Mouse (Mus musculus) liver, adult 2 months (tissue): ENCODE data around the gene Zscan18. TPM values are rescaled to one million over a fixed set of nuclear protein-coding genes. Genes with fewer than 3 reads are reported as not detected.

ENCODE experiments used
- DNase-seq: peaks from one replicate; pipeline ENCODE4 v3.0.0-alpha.2; 2011; ENCODE audit warnings: low read depth, low spot score; ENCODE audit errors: extremely low read depth
- H3K27ac ChIP-seq: fragments of 200-500 bp; replicated peaks from 2 replicates; pipeline ENCODE4 v1.5.1; 2012; ENCODE audit warnings: low read depth, mild to moderate bottlenecking, control low read depth, inconsistent platforms, low read length; ENCODE audit not compliant: insufficient read depth
- H3K27me3 ChIP-seq: fragments of 200-500 bp; 2 replicates; pipeline ENCODE4 v1.6.1; 2012; ENCODE audit warnings: mild to moderate bottlenecking, moderate library complexity, low read length, inconsistent platforms; ENCODE audit not compliant: control insufficient read depth, insufficient read depth
- H3K36me3 ChIP-seq: fragments of 200-500 bp; 2 replicates; pipeline ENCODE4 v1.6.1; 2012; ENCODE audit warnings: low read length, inconsistent platforms; ENCODE audit not compliant: control insufficient read depth, insufficient read depth
- H3K4me1 ChIP-seq: fragments of 200-500 bp; 2 replicates; pipeline ENCODE4 v1.6.1; 2011; ENCODE audit warnings: low read length; ENCODE audit not compliant: control insufficient read depth, insufficient read depth
- H3K4me3 ChIP-seq: fragments of 200-500 bp; 2 replicates; pipeline ENCODE4 v1.5.1; 2011; ENCODE audit warnings: low read depth, mild to moderate bottlenecking, control low read depth, low read length, moderate library complexity; ENCODE audit not compliant: insufficient read depth
- H3K79me2 ChIP-seq: fragments of 200-500 bp; 2 replicates; pipeline ENCODE4 v1.6.1; 2012; ENCODE audit warnings: inconsistent platforms, mild to moderate bottlenecking, low read length, moderate library complexity; ENCODE audit not compliant: control insufficient read depth, insufficient read depth
- H3K9ac ChIP-seq: fragments of 200-500 bp; 2 replicates; pipeline ENCODE4 v1.6.1; 2012; ENCODE audit warnings: low read depth, mild to moderate bottlenecking, control low read depth, inconsistent platforms, low read length
- CTCF ChIP-seq: fragments of 200-500 bp; IDR thresholded peaks from 2 replicates; pipeline ENCODE4 v1.5.1; 2011; ENCODE audit warnings: low read depth, low read length, control low read depth
- POLR2A ChIP-seq: fragments of 200-500 bp; IDR thresholded peaks from 2 replicates; pipeline ENCODE4 v1.6.1; 2011; ENCODE audit warnings: low read length, control low read depth; ENCODE audit not compliant: insufficient read depth; ENCODE audit errors: extremely low read depth
- WGBS: fragments of 180-500 bp; shearing (Covaris S2); methylation state at CpG from one replicate; pipeline ENCODE4 v1.1.7; 2018; 5-methylcytosine and 5-hydroxymethylcytosine counted together
- polyA plus RNA-seq: library from polyadenylated mRNA; depleted of rRNA; stranded (reverse); fragments of >200 nt; gene quantifications from 2 replicates; pipeline ENCODE4 v1.2.3, GENCODE M21; 2012
- total RNA-seq: library from RNA; depleted of rRNA; stranded (reverse); fragments of >200 nt; gene quantifications from 2 replicates; pipeline ENCODE4 v1.2.3, GENCODE M21; 2014

Zscan18 gene
- total and polyA plus RNA-seq, 2 experiments = 0.05 TPM; not detected in 1

DNA sequence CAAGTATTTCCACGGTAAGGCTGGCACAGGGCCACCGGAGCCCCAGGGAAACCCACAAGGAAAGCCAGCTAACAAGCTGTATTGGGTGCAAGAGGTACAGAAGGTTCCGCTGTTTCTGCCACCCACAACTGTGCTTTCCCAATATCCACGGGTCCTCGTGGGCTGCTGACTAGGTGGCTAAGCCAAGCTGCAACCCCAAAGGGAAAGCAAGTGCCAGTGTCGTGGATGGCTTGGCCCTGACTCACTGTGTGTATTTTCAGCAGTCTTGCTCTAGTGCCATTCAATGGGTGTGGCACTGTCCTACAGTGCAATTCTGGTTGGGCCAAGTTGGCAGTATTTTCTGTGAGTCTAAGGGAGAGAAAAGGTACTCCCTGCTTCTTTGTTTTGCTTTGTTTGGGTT lies 16.1 kb downstream of the Zscan18 start:
- H3K79me2 ChIP-seq = no peaks in the 10 kb centered on the region
- WGBS = 76% methylated on average over 6 of the region's 6 CpGs
- no peak overlapping the region for H3K27ac ChIP-seq
- no peak overlapping the region for H3K4me3 ChIP-seq
- H3K36me3 ChIP-seq = no peaks in the 10 kb centered on the region
- H3K27me3 ChIP-seq = no peaks in the 10 kb centered on the region
- DNase-seq = no peak
- no peak for TF ChIP-seq POLR2A
- no peak for TF ChIP-seq CTCF
- no peaks in the 10 kb centered on the region for H3K4me1 ChIP-seq
- H3K9ac ChIP-seq = no peak overlapping the region

DNA sequence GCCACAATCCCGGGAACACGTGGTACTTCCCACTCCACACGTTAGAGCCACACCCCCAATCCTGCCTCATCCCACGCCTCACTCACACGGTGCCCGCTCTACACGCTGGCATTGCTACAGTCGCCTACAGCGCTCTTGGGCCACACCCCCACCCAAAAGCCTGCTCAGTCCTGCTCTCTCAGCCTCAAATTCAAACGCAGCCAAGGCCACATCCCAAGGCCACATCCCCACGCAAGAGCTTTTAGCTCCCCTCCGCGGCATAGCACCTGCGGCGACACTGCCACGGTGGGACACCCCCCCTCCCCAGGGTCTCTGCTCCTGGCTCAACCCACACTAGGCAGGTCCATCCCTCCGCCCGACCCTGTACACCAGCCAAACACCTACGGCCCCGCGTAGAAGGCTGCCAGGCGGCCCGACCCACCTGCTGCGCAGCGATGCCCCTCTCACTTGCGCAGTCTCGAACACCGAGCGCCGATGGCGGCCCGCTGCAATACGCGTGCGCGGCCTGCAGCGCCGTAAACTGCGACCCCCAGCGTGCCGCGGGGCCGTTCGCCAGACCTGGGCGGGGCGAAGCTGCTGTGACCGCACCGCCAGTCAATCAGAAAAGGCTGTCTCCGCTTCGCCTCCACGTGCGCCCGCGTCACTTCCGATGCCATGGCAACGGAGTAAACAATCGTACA lies 23.1 kb downstream of the Zscan18 start:
- no peaks in the 10 kb centered on the region for H3K27me3 ChIP-seq
- peak overlapping the region; percentile 64 for H3K9ac ChIP-seq
- TF ChIP-seq CTCF (no peak), POLR2A (no peak)
- no peaks in the 10 kb centered on the region for H3K36me3 ChIP-seq
- no peak overlapping the region for H3K27ac ChIP-seq
- WGBS = 2% methylated on average over 57 of the region's 57 CpGs
- DNase-seq = peak; percentile 1
- peak overlapping the region; percentile 76 for H3K4me3 ChIP-seq
- no peaks in the 10 kb centered on the region for H3K79me2 ChIP-seq
- peaks cover 3% of the 10 kb centered on the region; the same call in 1 of the 2 replicates for H3K4me1 ChIP-seq

DNA sequence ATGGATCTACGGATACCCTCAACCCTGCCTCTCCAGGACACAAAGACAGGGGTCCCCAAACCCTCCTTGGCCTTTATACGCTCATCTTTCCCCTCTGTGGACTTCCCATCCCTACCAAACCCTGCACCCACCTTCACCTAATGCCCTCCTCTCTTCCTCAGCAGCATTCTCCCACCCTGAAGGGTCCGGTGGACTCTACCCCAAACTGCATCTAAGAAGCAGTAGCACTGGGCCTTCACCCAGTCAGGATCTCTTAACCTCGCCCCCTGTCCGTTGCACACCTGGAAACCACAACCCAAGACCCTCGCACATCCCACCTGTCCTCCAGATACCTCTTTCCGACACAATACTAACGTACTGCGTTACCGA lies 23.7 kb downstream of the Zscan18 start:
- H3K4me3 ChIP-seq = peak overlapping the region; percentile 76; the same call in 1 of the 2 replicates
- H3K27me3 ChIP-seq = no peaks in the 10 kb centered on the region
- no peak overlapping the region for H3K27ac ChIP-seq
- H3K36me3 ChIP-seq = no peaks in the 10 kb centered on the region
- H3K79me2 ChIP-seq = no peaks in the 10 kb centered on the region
- WGBS = 38% methylated on average over 10 of the region's 10 CpGs
- H3K9ac ChIP-seq = 0 out of 2 replicates have a peak overlapping the region, but pooled peaks have one; percentile 64
- H3K4me1 ChIP-seq = peaks cover 3% of the 10 kb centered on the region; the same call in 1 of the 2 replicates
- TF ChIP-seq CTCF (no peak), POLR2A (no peak)
- no peak for DNase-seq

- H3K79me2 ChIP-seq = no peaks in the 10 kb centered on the region
- no peak for DNase-seq
- TF ChIP-seq CTCF (no peak), POLR2A (no peak)
- WGBS = 87% methylated on average over 5 of the region's 5 CpGs
- no peaks in the 10 kb centered on the region for H3K36me3 ChIP-seq
- no peaks in the 10 kb centered on the region for H3K27me3 ChIP-seq
- no peak overlapping the region for H3K9ac ChIP-seq
- H3K4me1 ChIP-seq = peaks cover 3% of the 10 kb centered on the region; the same call in 1 of the 2 replicates
- H3K4me3 ChIP-seq = no peak overlapping the region
- no peak overlapping the region for H3K27ac ChIP-seq
Observed at GRCm38 (mm10) chr7:12779141-12779540, 24.3 kb downstream of the Zscan18 start.

GRCm38 (mm10) chr7:12774606-12775005 lies 28.8 kb downstream of the Zscan18 start:
- H3K79me2 ChIP-seq = no peaks in the 10 kb centered on the region
- H3K4me3 ChIP-seq = no peak overlapping the region
- no peaks in the 10 kb centered on the region for H3K36me3 ChIP-seq
- no peaks in the 10 kb centered on the region for H3K4me1 ChIP-seq
- H3K27ac ChIP-seq = no peak overlapping the region
- no peaks in the 10 kb centered on the region for H3K27me3 ChIP-seq
- H3K9ac ChIP-seq = no peak overlapping the region
- 94% methylated on average over 1 of the region's 1 CpGs for WGBS
- TF ChIP-seq POLR2A (no peak), CTCF (no peak)
- peak; percentile 88 for DNase-seq

DNA sequence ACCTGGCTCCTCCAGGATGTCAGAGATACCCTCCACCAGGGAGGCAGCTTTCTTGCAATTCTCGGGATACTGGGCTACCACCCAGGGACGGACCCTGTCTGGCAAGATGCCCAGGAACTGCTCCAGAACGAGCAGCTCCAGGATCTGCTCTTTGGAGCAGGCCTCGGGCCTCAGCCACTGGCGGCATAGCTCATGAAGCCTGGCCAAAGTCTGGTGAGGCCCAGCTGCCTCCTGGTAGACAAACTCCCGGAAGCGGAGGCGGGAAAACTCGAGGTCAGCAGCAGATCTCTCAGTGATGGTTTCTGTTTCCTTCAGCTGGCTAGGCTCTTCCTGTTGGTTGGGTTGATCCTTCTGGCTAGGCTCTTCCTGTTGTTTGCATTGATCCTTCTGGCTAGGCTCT lies 29.3 kb downstream of the Zscan18 start:
- Histone ChIP-seq H3K36me3 (no peaks in the 10 kb centered on the region), H3K27me3 (no peaks in the 10 kb centered on the region), H3K4me3 (no peak overlapping the region), H3K79me2 (no peaks in the 10 kb centered on the region), H3K4me1 (no peaks in the 10 kb centered on the region), H3K27ac (no peak overlapping the region), H3K9ac (no peak overlapping the region)
- no peak for DNase-seq
- TF ChIP-seq CTCF (no peak), POLR2A (no peak)
- WGBS = 89% methylated on average over 9 of the region's 9 CpGs
